Mouse (Mus musculus): ENCODE measurements at regions not wholly inside any gene's neighbourhood (a gene's known extent, or its start where the extent isn't known, plus 50 kb on each side); places are given as distances from the start of the nearest gene placed in this dataset.

GRCm38 (mm10) chr9:27568372-27569053 is 171.9 kb downstream of the Spata19 start:
- TF ChIP-seq POLR2A (IDR thresholded peaks at IDR 0.05; ENCODE audit: control insufficient read depth in 1 of 2, insufficient read depth in 1 of 2, low read depth in 1 of 2, low read length in 2 of 2, poor library complexity in 1 of 2) (no peak), ZNF384 (IDR thresholded peaks at IDR 0.05; ENCODE audit: low read depth, low read length) (no peak), ZMIZ1 (IDR thresholded peaks at IDR 0.05; ENCODE audit: low read depth, low read length) (no peak), ZC3H11A (IDR thresholded peaks at IDR 0.05; ENCODE audit: low read depth, low read length) (no peak), TAL1 (IDR thresholded peaks at IDR 0.05; ENCODE audit: low read length) (no peak), POLR2AphosphoS2 (IDR thresholded peaks at IDR 0.05; ENCODE audit: low read length) (no peak), GABPA (IDR thresholded peaks at IDR 0.05; ENCODE audit: low read depth, low read length) (no peak), CTCF (IDR thresholded peaks at IDR 0.05 in 2 of 3, conservative IDR thresholded peaks at IDR 0.05 in 1 of 3; ENCODE audit: control insufficient read depth in 1 of 3, insufficient read depth in 1 of 3, low read depth in 2 of 3, low read length in 3 of 3, poor library complexity in 1 of 3, severe bottlenecking in 1 of 3) (no peak), CHD2 (IDR thresholded peaks at IDR 0.05; ENCODE audit: low read length) (no peak), MAZ (IDR thresholded peaks at IDR 0.05; ENCODE audit: low read depth, low read length) (no peak), MYB (IDR thresholded peaks at IDR 0.05; ENCODE audit: low read depth, low read length) (no peak), MAX (IDR thresholded peaks at IDR 0.05; ENCODE audit: low read length) (no peak), UBTF (IDR thresholded peaks at IDR 0.05; ENCODE audit: borderline replicate concordance, insufficient read depth, low read depth, low read length) (no peak)
